Mouse (Mus musculus) spleen, embryonic (tissue): ENCODE data around the gene Slc25a17.

Experiments
- CTCF ChIA-PET: fragments of 350-600 bp; sonication (Branson Sonifier 250); formaldehyde crosslinking; loops from one replicate; lab custom pipeline; 2022; lab: Charles Lee

Slc25a17 gene

GRCm38 (mm10) chr15:81302151-81302808 lies 58.3 kb downstream of the Slc25a17 start:
- CTCF ChIA-PET = interaction anchor here (0.6 to 1.2 kb wide), 2 partner anchors 12 to 34 kb away, joined by 3 to 6 read pairs; no protein-coding TSS in a partner anchor

- CTCF ChIA-PET = interaction anchor here (1.2 kb wide), 1 partner anchor 11 kb away, joined by 3 read pairs; no protein-coding TSS in a partner anchor
Observed at GRCm38 (mm10) chr15:81301193-81302070, 59.2 kb downstream of the Slc25a17 start.

- CTCF ChIA-PET = no interaction called here
Observed at GRCm38 (mm10) chr15:81300520-81301069, 60.0 kb downstream of the Slc25a17 start.

- CTCF ChIA-PET = no interaction called here
Observed at GRCm38 (mm10) chr15:81299549-81299948, 61.1 kb downstream of the Slc25a17 start.

GRCm38 (mm10) chr15:81298213-81298612 lies 62.4 kb downstream of the Slc25a17 start:
- CTCF ChIA-PET = no interaction called here

- CTCF ChIA-PET = no interaction called here
Observed at GRCm38 (mm10) chr15:81297543-81297942, 63.1 kb downstream of the Slc25a17 start.

GRCm38 (mm10) chr15:81294897-81295296 lies 65.7 kb downstream of the Slc25a17 start:
- CTCF ChIA-PET = interaction anchor here (0.6 kb wide), 1 partner anchor 15 kb away, joined by 10 read pairs; no protein-coding TSS in a partner anchor

- CTCF ChIA-PET = interaction anchor here (0.6 kb wide), 1 partner anchor 15 kb away, joined by 10 read pairs; no protein-coding TSS in a partner anchor
Observed at GRCm38 (mm10) chr15:81294386-81294785, 66.2 kb downstream of the Slc25a17 start.

- CTCF ChIA-PET = interaction anchor here (1.4 kb wide), 1 partner anchor 11 kb away, joined by 3 read pairs; no protein-coding TSS in a partner anchor
Observed at GRCm38 (mm10) chr15:81290747-81291146, 69.9 kb downstream of the Slc25a17 start.

GRCm38 (mm10) chr15:81290230-81290629 lies 70.4 kb downstream of the Slc25a17 start:
- CTCF ChIA-PET = interaction anchor here (1.4 kb wide), 1 partner anchor 12 kb away, joined by 3 read pairs; no protein-coding TSS in a partner anchor

GRCm38 (mm10) chr15:81284121-81284734 lies 76.4 kb downstream of the Slc25a17 start:
- CTCF ChIA-PET = no interaction called here

GRCm38 (mm10) chr15:81278699-81279098 lies 81.9 kb downstream of the Slc25a17 start:
- CTCF ChIA-PET = no interaction called here

GRCm38 (mm10) chr15:81277928-81278327 lies 82.7 kb downstream of the Slc25a17 start:
- CTCF ChIA-PET = no interaction called here

- CTCF ChIA-PET = interaction anchor here (0.6 kb wide), 1 partner anchor 14 kb away, joined by 7 read pairs; no protein-coding TSS in a partner anchor
Observed at GRCm38 (mm10) chr15:81273361-81273760, 87.3 kb downstream of the Slc25a17 start.

GRCm38 (mm10) chr15:81272305-81273053 lies 88.1 kb downstream of the Slc25a17 start:
- CTCF ChIA-PET = no interaction called here
